Mouse (Mus musculus) gastrocnemius, postnatal 4 days (tissue): ENCODE results near the gene Hoxa3. TPM values are rescaled to one million over a fixed set of nuclear protein-coding genes. Genes with fewer than 3 reads are reported as not detected.

Source experiments
- DNase-seq, 2 experiments: peaks; one replicate each; pipeline ENCODE4 v3.0.0; 2021 to 2022; ENCODE audit warnings: low spot score in 2 of 2, mixed read lengths in 2 of 2
- total RNA-seq, 2 experiments: library from RNA; stranded (reverse); gene quantifications; 2 replicates each; pipeline ENCODE4 v1.2.3; 2021

Hoxa3 gene
- total RNA-seq, 2 experiments from 2014 or later = 3.2 to 4.1 TPM

DNA sequence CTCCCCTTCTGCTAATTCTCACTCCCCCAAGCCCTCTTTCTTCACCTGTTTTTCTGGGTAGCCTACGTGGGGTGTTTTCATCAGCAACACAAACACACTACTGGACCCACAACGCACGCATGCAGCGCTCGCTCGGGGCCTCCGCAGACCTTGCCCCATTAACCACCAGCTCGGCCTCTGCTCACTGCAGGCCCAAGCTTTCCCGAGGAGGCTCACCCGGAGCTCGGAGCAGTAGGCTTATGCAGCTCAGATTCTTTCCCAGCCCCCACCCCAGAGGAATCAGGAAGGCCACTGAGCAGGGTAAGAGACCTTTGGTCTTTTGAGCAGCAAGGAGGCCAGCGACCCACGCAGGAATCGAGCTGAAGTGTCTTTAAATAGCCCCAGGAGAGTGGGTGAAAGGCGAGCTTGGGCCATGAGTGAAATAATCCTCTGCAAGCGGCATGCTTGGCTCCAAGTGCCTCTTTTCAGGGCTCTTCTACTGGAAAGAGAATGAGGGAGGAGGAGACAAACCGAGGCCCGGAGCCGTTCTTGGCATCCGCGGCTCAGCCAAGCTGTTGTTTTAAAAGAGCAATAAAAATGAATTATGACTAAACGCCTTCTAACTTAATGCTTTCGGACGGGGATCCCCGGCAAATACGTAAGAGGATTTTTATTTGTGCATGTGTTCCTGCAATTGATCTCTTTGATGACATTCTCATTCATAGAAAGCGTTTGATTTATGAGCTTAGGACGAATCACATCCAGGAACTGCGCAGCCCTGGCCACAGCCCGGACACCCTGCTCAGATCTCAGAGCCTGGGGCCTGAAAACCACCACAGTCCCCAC, 52.4 kb downstream of the Hoxa3 start:
- DNase-seq = no peak

DNA sequence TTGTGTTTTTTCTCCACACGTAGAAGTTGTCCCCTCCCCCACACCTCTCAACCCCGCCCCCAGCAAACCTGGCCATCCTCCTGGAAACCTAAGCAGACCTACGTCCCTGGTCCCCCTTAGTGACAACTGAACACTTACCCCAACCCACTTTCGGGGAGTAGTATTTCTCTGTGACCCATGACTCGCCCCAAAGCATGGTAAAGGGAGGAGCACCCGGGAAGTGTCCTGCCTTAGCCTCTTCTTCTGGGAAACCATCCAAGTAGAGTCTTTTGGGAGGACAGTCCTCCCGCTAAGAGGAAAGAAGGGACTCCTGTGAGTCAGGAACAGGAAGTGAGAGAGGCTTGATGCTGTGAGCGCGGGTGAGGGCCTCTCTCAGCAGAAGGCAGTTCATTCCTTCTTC, 53.2 kb downstream of the Hoxa3 start:
- DNase-seq = no peak

DNA sequence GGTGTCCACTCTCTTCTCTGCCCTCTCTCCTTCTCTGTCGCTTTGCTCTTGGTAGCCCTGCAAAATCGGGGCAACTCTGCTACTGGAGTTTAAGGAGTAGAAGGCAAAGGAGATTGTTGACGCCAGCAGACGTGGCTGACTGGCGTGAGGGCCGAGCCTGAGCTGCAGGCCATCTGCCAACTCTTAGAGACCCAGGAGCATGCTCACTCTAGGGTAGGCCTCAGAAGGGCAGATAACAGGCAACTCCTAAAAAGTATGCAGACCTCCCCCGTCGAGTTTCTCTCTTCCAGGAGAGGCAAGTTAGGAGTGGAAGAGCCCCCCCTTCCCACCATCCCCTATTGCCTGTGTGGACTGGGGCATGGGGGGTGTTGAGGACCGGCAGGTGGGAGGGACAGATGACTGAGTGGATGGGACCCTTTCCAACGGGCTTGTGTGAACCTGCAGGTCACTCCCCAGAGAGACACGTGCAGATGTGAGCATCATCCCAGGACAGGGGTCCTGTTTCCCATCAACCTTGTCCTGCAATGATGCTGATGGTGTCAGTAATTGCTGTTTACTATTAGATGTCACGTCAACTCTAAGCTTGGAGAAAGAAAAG, 53.9 kb downstream of the Hoxa3 start:
- no peak for DNase-seq

DNA sequence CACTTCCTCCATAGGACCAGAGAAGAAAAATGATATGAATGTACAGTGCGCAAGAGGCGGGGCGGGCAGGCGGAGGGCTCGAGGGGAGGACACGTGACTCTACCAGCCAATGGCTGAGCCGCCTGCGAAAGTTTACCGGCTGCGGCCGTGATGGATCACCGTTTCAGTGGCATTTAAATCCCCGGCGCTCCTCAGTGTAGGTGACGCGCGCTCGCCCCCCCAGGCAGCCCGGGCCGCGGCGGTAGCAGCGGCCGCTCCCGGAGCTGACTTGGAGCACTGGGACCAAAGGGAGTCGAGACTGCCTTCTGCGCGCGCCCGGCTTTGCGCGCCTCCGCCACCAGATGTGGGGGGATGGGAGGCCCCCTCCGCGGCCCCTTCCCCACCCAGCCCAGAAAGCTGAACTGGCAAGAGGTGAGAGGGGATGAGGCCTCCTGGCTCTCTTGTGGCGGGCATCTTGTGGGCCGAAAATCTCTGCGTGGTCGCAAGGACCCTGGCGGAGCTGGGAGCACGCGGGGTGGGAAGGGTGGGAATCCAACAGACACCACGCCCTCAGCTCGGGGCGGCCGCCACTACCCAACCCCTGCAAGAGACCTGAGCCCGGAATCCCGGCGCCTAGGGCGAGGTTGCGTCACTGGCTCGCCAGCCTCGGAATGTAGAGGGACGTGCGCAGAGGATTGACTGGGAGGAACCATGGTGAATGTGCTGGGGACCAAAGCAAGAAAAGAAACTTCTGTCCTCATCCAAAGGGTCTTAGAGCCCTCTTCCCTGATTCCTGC, 54.7 kb downstream of the Hoxa3 start, which contains the start of gene Hoxa1:
Hoxa1 (minus strand) TSS at position 42 of the 776 bp plus-strand sequence.
- DNase-seq = peak; percentile 41 to 71

DNA sequence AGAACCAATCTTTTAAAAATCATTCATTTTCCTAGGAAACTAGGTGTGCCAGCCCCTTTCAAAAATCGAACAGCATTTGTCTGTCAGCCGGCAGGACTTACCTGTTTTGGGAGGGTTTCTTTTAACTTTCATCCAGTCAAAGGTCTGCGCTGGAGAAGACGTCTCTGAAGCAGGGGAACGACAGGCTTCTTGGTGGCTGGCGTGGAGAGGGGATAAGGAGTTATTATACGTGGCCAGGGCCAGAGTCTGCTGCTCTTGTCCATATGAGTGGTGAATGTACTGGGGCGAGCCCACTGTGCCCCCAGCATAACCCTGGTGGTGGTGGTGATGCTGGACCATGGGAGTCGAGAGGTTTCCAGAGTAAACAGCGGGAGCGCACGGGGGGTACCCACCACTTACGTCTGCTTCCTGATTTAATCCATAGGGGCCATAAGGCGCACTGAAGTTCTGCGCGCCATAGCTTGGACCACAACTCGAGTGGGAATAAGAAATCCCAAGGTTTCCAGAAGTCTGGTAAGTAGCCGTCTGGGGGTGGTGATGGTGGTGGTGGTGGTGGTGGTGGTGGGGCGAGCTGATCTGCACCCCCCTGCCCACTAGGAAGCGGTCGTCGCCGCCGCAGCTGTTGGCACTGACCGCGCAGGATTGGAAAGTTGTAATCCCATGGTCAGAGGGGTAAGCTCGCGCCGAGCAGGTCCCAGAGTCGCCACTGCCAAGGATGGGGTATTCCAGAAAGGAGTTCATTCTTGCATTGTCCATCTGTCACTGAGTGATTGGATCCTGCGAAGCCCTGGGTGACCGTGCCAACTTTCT, 55.5 kb downstream of the Hoxa3 start:
- no peak for DNase-seq

DNA sequence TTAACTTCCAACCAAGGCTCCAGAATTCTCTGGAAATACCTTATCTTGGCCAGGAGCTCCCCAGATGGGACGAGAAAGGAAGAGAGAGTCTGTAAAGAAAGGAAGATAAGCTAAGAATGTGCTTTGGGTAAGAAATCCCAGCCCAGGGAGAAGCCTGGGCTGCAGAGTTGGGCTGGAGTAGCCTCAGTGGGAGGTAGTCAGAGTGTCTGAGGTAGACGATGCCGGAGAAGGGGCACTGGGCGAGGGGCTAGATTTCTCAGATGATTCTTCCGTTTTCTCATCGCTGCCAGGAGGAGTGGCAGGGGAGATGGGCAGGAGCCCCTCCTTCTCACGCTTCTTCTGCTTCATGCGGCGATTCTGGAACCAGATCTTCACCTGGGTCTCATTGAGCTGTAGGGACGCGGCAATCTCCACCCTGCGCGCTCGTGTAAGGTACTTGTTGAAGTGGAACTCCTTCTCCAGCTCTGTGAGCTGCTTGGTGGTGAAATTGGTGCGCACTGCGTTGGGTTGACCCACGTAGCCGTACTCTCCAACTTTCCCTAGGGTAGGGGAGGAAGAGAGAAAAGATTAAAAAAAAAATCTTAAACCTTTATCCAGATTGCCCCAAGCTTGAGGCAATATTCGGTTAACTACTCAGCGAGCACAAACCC, 56.5 kb downstream of the Hoxa3 start:
- DNase-seq = no peak

DNA sequence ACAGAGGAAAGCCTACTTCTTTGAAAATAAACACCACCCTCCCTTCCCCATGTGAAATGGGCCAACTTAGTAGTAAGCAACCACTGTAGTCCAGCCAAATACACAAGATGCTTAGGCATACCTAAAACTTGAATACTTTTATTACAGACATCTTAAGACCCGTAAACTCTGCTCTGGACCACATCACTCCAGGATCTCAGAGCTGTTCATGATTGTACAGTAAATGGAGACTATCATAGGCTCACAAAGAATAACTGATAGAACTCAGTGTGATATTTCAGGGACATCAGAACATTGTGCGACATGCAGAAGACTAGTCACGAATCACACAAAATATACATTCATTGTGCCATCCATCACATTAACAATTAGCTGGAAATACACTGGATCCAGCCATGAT, 57.7 kb downstream of the Hoxa3 start:
- DNase-seq = no peak

DNA sequence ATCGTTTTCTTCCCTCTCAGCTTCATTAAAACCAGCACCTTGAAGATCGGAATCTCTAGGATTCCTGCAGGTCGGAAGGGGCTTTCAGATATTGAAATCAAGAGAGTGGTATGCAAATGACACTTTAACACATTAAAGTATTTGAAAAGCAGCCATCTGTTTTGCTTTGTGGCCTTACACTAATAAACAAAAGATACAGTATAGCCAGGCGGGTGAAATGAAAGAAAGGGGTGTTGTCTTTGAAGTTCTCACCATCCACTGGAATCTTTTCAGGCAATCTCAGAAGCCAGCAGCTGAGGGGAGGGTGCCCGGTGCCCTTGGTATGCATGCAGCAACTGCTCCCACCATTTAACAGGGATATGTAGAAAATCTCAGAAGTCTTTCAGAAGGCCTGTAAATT, 59.1 kb downstream of the Hoxa3 start:
- DNase-seq = no peak

DNA sequence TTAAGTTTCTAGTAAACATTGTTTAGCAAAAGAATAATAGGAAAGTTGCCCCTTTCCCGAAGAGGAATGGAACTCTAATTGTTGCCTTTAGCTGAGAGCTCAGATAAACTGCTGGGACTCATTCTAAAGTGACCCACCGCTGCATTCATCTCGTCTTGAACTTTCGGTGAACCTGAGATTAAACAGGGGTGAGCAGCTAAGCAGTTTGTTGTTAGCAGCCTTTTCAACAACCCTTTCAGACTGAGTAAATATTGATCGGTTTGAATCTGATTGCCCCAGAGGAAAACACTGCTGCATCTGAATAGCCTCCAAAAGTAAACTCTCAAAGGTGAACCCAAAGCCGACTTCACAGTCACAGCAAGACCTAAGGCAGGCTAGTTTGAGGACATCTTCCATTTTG, 59.9 kb downstream of the Hoxa3 start:
- DNase-seq = no peak

DNA sequence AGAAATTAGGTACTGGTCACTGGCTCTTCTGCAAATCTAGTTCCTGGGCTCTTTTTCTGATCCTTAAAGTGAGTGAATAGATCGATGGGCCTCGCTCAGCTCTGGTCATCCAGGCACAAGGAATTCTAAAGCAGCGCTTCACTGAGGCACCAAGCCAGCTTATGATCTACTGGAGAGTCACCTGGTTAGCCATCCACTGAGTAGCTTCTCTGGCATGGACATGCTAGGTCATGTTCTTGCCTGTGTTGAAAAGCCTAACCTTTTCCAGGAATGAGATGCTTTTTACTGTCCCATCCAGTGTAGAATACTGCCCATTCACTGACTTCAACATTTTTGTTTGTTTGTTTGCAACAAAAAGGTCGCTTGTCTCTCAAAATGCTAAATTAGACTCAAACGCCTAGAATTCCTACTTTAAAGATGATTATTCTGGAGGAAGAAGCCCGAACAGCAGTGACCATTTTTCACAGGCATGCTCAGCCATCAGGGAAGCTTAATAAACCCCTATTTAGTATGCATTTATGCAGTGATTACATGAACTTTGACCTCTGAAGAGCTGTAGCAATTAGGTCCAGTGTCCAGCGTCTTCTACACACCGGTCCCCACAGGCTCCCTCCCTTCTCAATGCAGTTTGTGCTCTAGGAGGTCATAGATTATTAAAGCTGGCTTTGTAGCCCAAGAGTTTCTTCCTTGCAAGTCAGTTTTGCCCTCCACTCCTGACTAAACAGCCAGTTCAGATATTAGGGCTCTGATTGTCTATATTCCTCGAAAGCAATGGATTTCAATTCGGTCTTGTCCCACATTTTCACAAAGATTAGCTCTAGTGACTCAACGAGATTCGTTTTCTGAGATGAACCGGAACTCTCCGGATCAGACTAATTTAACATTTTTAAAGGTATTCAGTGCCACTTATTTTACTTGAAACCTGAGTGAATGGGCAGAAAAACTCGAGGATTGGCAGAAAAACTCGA, 60.6 kb downstream of the Hoxa3 start:
- no peak for DNase-seq

DNA sequence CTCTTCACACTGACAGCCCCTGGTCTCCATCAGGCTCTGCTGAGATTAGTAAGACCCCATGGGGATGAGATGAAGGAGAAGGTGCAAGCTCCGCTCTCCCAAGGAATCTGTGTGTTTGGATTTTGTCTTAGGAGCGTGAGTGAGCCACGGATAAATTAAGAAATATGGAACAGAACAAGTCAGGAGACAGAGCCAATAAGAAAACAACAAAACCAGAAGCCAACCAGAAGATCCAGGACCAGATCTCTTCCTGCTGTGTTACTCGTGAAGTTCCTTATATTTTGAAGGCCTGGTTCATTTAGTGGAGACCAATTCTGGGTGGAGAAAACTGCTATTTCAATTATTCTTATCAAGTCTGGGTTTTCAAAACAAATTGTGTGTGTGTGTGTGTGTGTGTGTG, 61.6 kb downstream of the Hoxa3 start:
- no peak for DNase-seq

DNA sequence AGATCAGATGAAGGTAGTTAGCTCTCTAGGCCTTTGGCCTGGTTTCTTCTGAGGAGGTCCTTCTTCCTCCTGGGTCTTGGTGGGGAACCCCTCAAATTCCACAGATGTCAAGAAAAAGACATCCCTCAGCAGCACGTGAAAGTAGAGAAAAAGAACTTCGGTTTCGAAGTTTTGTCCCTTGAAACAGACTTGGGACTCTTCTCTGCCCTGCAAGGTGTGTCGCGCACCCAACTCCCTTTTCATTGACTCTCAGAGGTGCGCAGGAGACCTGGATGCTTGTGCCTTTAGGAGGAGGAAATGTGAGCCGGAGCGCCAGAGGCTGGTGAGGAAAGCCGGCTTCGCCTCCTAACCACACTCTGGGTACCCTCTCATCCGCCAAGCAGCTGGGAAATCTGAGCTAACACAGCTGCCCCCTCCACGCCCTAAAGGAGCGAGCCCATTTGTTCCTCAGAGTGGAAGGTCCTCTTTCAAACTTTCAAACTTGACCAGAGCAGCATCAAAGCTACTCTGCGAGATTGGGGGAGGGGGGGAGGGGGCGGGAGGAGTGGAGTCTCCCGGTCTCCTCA, 62.7 kb downstream of the Hoxa3 start:
- DNase-seq = no peak

DNA sequence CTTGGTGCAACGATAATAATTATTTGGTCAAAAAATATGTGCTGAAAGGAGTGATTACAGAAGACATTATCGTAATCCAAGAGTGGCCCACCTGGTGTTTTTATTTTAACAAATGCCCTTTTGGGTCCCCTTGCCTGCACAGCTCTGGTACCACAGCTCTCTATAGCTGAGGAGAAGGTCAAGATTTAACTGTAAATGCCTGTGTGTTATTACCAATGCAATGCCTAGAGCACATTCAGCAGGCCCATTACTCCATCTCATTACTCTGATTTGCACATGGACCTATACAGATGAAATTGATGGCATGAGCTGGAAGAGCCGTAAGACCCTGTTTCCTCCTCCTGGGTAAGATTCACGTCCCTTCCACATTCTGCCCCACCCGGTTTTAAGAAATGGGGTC, 74.0 kb downstream of the Hoxa3 start:
- DNase-seq = no peak

DNA sequence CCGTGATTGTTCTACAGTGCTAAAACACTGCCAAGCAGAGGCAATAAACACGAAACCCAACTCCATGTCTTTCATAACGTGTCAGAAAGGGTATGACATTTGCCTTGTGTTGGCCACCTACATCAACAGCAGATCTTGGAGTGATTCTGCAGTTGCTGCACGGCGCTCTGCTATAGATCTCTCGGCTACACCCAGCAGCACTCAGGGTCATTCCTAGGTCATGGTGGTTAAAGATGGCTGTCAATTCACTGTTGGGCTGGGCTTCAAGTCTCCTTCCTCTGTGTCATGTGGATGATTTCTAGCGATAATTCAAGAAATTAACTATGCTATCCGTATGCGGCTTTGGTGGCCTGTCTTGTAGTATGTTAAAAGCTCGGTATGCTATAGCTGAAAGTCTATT, 74.6 kb downstream of the Hoxa3 start:
- no peak for DNase-seq

DNA sequence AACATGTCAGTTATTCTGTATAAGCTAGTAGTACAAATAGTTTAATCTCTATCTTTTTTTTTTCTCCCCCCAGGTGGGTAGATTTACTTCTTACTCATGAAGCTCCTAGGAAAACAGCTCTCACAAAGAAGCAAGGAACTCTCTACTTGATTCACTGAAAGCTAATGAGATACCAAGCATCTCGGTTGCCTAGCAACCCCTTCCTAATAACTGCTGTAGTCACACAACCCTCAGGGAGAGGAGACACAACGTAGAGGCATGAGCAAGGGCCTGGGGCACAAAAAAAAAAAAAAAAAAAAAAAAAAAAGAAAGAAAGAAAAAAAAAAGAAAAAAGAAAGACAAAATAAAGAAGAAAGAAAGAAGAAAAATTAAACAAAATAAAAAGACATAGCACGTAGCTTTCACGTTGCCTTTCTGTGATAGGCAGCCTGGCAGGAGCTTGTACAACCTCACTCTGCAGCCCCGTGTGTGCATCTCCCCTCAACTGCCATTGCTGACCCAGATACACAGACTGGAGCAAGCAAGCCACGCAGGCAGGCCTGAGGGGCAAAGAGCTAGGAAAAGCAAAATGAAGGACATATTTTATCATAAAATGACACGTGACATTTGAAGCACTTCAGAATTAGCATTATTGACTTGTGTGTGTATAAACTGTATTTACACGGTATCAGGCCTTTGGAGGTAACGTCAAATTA, 75.1 kb downstream of the Hoxa3 start:
- DNase-seq = no peak

DNA sequence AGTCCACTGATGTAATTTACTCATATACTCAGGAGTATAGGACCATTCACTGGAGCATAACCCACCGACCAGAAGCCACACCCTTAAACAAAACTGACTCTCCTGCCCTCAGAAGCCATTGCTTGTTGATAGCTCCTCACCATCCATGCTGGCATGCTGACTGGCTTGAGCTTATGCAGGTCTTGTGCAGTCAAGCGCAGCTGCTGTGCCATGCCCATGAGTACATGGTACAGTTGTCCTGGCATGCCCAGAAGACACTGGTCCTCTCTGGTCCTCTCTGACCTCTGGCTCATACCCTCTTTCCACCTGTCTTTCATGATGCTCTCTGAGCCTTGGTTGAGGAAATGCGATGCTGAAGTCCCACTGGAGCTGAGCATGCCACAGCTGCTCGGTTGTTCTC, 89.5 kb downstream of the Hoxa3 start:
- no peak for DNase-seq

DNA sequence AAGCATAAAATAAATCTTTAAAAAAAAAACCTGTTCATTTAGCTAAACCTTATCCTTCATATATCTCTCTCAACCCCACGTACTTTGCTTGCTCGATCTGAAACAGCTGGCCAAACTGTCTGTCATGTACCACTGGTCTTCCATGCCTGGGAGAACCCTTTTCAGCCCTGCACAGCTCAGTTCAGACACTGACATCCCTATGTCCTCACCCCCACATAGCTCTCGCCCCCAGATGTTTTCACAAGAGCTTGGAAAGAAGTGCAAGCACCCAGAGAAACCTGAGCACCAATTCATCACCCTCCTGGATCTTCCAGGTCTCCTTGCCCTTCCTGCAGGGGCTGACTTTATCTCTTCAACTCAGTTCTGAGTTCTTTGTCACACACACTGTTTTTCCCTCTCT, 92.0 kb downstream of the Hoxa3 start:
- DNase-seq = no peak
